In genomic region chr12:100299322-100299726, GRCm38 (mm10) we compare ENCODE assay signal across 9 mouse cellular contexts.
DNase-seq lines count a peak whose midpoint lies in the region; ATAC-seq and TF ChIP-seq lines count a peak whose summit lies in the region.
"Had no signal": no experiment of that assay in that cellular context is flagged by ENCODE, and none has a peak within 500 bp of the region (broad histone marks: within the 10 kb centered on the region; RNA-seq: fewer than 3 reads in every experiment).

No protein-coding gene starts in this region.

- no peaks in the 10 kb centered on the region for H3K9me3 ChIP-seq in liver, embryonic 16.5 days (replicated peaks; ENCODE audit: control insufficient read depth, low read length)
- peaks cover 8% of the 10 kb centered on the region; the same call in 1 of the 2 replicates for H3K9me3 ChIP-seq in heart, embryonic 14.5 days (ENCODE audit: control insufficient read depth, low read length)
- 0 out of 2 replicates have a peak, but pooled peaks cover 5% of the 10 kb centered on the region for H3K9me3 ChIP-seq in intestine, postnatal 0 days (ENCODE audit: control insufficient read depth)
- H3K9me3 ChIP-seq in lung, postnatal 0 days (ENCODE audit: low read length) = no peaks in the 10 kb centered on the region

- no peaks in the 10 kb centered on the region for H3K4me1 ChIP-seq in liver, embryonic 16.5 days (ENCODE audit: control insufficient read depth, low read depth, low read length)
- H3K4me1 ChIP-seq in heart, embryonic 14.5 days (ENCODE audit: control insufficient read depth in 2 of 2, insufficient read depth in 2 of 2, low read length in 2 of 2) = peaks cover 10 to 13% of the 10 kb centered on the region in 2 experiments
- H3K4me1 ChIP-seq in intestine, postnatal 0 days (replicated peaks; ENCODE audit: control insufficient read depth, insufficient read depth, low read length) = no peaks in the 10 kb centered on the region
- H3K4me1 ChIP-seq in lung, postnatal 0 days (ENCODE audit: insufficient read depth, low read depth, low read length) = no peaks in the 10 kb centered on the region

- no peak overlapping the region for H3K4me2 ChIP-seq in liver, embryonic 16.5 days (ENCODE audit: low read depth, low read length)
- H3K4me2 ChIP-seq in heart, embryonic 14.5 days (ENCODE audit: low read length) = no peak overlapping the region
- no peak overlapping the region for H3K4me2 ChIP-seq in intestine, postnatal 0 days (replicated peaks; ENCODE audit: low read depth)
- no peak overlapping the region for H3K4me2 ChIP-seq in lung, postnatal 0 days (replicated peaks; ENCODE audit: low read depth, low read length)

- H3K4me3 ChIP-seq in liver, embryonic 16.5 days (ENCODE audit: low read depth, low read length) = no peak overlapping the region
- no peak overlapping the region for H3K4me3 ChIP-seq in heart, embryonic 14.5 days (ENCODE audit: control insufficient read depth in 1 of 2, insufficient read depth in 1 of 2, low read depth in 1 of 2, low read length in 2 of 2)
- no peak overlapping the region for H3K4me3 ChIP-seq in intestine, postnatal 0 days (ENCODE audit: low read depth, low read length)
- H3K4me3 ChIP-seq in lung, postnatal 0 days (ENCODE audit: low read depth, low read length) = no peak overlapping the region
- H3K4me3 ChIP-seq: myocyte had no signal

- peak; percentile 76 for TF ChIP-seq EP300 in lung, postnatal 0 days (IDR thresholded peaks at IDR 0.05)

- peak; percentile 47; the same call in 1 of the 2 replicates for ATAC-seq in liver, embryonic 16.5 days (ENCODE audit: low read depth)
- peak; percentile 68 for ATAC-seq in heart, embryonic 14.5 days (ENCODE audit: insufficient number of reproducible peaks, insufficient read depth, low FRiP score, low read depth)
- no peak for ATAC-seq in intestine, postnatal 0 days
- peak; percentile 82 for ATAC-seq in lung, postnatal 0 days

- DNase-seq in liver = no peak
- DNase-seq in lung, postnatal 0 days (ENCODE audit: low spot score) = peak; percentile 56
- no peak for DNase-seq in thymus, postnatal 10 days (ENCODE audit: low spot score in 2 of 2)
- no peak for DNase-seq in urinary bladder, adult 18-20 months (ENCODE audit: low spot score in 2 of 2)
- DNase-seq in cerebellum, adult 11-12 months = no peak

- H3K36me3 ChIP-seq in liver, embryonic 16.5 days (ENCODE audit: control insufficient read depth, insufficient read depth) = no peaks in the 10 kb centered on the region
- peaks cover 13% of the 10 kb centered on the region; the same call in 1 of the 2 replicates for H3K36me3 ChIP-seq in heart, embryonic 14.5 days (ENCODE audit: control insufficient read depth, insufficient read depth, low read length)
- no peaks in the 10 kb centered on the region; the same call in 1 of the 2 replicates for H3K36me3 ChIP-seq in intestine, postnatal 0 days (ENCODE audit: control insufficient read depth, insufficient read depth)
- 0 out of 2 replicates have a peak, but pooled peaks cover 5% of the 10 kb centered on the region for H3K36me3 ChIP-seq in lung, postnatal 0 days (ENCODE audit: insufficient read depth, low read length)

- no peak for TF ChIP-seq CTCF in intestine, postnatal 0 days (IDR thresholded peaks at IDR 0.05; ENCODE audit: low read depth)
- TF ChIP-seq CTCF in lung, postnatal 0 days (IDR thresholded peaks at IDR 0.05) = no peak

- H3K27me3 ChIP-seq in liver, embryonic 16.5 days (ENCODE audit: control insufficient read depth, insufficient read depth, low read depth, low read length) = no peaks in the 10 kb centered on the region
- no peaks in the 10 kb centered on the region for H3K27me3 ChIP-seq in heart, embryonic 14.5 days (ENCODE audit: control insufficient read depth, insufficient read depth, low read length)
- no peaks in the 10 kb centered on the region for H3K27me3 ChIP-seq in intestine, postnatal 0 days (replicated peaks; ENCODE audit: control insufficient read depth, insufficient read depth, low read length)
- H3K27me3 ChIP-seq in lung, postnatal 0 days (replicated peaks; ENCODE audit: insufficient read depth, low read length) = no peaks in the 10 kb centered on the region

- WGBS in liver, embryonic 16.5 days (ENCODE audit: insufficient replicate concordance) = 61% methylated on average over 8 of the region's 8 CpGs
- WGBS in heart, embryonic 14.5 days = 44% methylated on average over 8 of the region's 8 CpGs
- 77% methylated on average over 8 of the region's 8 CpGs for WGBS in intestine, postnatal 0 days
- 46% methylated on average over 8 of the region's 8 CpGs for WGBS in lung, postnatal 0 days

- H3K27ac ChIP-seq in liver, embryonic 16.5 days (ENCODE audit: low read length) = no peak overlapping the region
- H3K27ac ChIP-seq in heart, embryonic 14.5 days (replicated peaks in 1 of 2; ENCODE audit: control insufficient read depth in 1 of 2, insufficient read depth in 1 of 2, low read depth in 2 of 2, low read length in 2 of 2) = peak overlapping the region in 1 of 2 experiments; percentile 11; a peak in 1 of 4 replicates
- peak overlapping the region; percentile 35; the same call in 1 of the 2 replicates for H3K27ac ChIP-seq in intestine, postnatal 0 days (ENCODE audit: low read depth, low read length)
- H3K27ac ChIP-seq in lung, postnatal 0 days (ENCODE audit: low read length) = no peak overlapping the region

- no peak overlapping the region for H3K9ac ChIP-seq in liver, embryonic 16.5 days (ENCODE audit: low read depth, low read length)
- H3K9ac ChIP-seq in heart, embryonic 14.5 days (ENCODE audit: low read length) = no peak overlapping the region
- no peak overlapping the region for H3K9ac ChIP-seq in intestine, postnatal 0 days (ENCODE audit: low read depth, low read length)
- no peak overlapping the region for H3K9ac ChIP-seq in lung, postnatal 0 days (replicated peaks; ENCODE audit: low read depth)
